Mouse (Mus musculus): Measurements from ENCODE around the gene Bcs1l. TPM values are rescaled to one million over a fixed set of nuclear protein-coding genes. Genes with fewer than 3 reads are reported as not detected.
A peak's percentile ranks its signal among the peaks of the same experiment; 100 is the strongest.

Gene Bcs1l
- polyA plus RNA-seq (2012; rRNA removed), result 7.9 and 9.3 TPM in 2 replicates

DNA sequence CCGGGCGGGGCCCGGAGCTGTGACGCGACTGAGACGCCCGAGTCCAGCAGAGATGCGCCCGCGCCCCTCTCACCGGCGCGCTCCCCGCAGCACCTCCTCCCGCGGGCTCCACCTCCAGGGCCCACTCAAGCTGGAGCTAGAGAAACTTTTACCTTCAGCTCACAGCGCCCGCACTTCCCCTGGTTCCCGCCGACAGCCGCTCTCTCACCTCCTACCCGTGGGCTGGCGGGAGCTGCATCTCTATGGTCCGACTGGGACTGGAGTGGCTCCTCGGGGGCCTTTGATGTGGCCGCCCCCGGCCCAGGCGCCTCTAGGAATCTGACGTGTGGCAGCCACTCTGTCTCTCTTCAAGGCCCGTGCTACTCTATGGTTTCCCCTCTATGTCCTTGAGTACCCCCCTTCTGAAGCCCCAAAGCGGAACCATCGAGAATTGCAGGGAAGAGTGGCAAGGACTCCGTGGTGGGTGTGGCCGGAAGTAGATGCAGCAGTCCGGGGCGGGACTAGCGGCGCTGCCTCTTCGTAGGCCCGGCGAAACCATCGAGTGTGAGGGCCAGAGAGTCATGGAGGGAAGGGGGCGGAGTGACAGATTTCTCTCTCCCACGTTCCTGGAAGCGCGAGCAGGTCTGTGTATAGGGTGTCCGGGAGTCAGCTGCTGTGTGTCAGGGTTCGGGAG lies at the start of gene Bcs1l, which contains the start of gene Zfp142:
TSS of gene Bcs1l (plus strand) at position 517 of the 673 bp plus-strand sequence.
TSS of gene Zfp142 (minus strand) at position 474 of the 673 bp plus-strand sequence.
- peak; percentile 94 to 99 for DNase-seq (ENCODE audit: low read depth in 1 of 2, low spot score in 2 of 2)
- H3K4me1 ChIP-seq (ENCODE audit: control insufficient read depth, insufficient read depth, insufficient read length), result no peaks in the 10 kb centered on the region
- H3K4me3 ChIP-seq (ENCODE audit: extremely low read depth, insufficient read depth, insufficient read length), result peak within 1 kb of the TSS; percentile 63
- TF ChIP-seq POLR2A (IDR thresholded peaks at IDR 0.05; ENCODE audit: low read depth, low read length) (0 out of 2 replicates have a peak, but pooled peaks have one; percentile 2), CTCF (IDR thresholded peaks at IDR 0.05; ENCODE audit: extremely low read depth, insufficient read depth, insufficient read length, insufficient replicate concordance) (no peak)
- H3K27ac ChIP-seq (ENCODE audit: insufficient read depth, low read length), result peak within 1 kb of the TSS; percentile 85
- no peaks in the 10 kb centered on the region for H3K27me3 ChIP-seq (ENCODE audit: control insufficient read depth, insufficient read depth, low read length)
- under 1% methylated on average over 48 of the region's 48 CpGs for WGBS
- peaks cover 4% of the 10 kb centered on the region for H3K36me3 ChIP-seq (ENCODE audit: control insufficient read depth, insufficient read depth, low read length)

DNA sequence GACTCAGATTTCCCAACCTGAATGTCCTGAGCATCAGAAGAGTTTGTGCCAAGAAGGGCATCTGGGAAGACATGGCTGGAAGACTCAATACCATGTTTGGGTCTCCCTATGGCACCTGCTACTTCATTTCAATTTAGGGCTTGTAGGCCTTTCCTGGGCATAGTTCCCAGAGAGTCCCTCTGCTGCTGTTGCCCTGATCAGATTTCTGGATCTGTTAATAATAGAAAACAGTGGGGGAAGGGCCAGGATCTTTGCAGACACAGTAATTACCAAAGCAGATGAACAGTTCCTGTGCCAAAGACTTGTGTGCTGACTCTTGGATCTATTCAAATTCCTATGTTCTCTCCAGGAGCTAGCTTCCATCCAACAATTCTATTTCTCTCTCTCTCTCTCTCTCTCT lies 49.4 kb upstream of the Bcs1l start:
- TF ChIP-seq POLR2A (IDR thresholded peaks at IDR 0.05; ENCODE audit: low read depth, low read length), result no peak
- no peak for TF ChIP-seq CTCF (IDR thresholded peaks at IDR 0.05; ENCODE audit: extremely low read depth, insufficient read depth, insufficient read length, insufficient replicate concordance)
- Histone ChIP-seq H3K4me1 (ENCODE audit: control insufficient read depth, insufficient read depth, insufficient read length) (no peaks in the 10 kb centered on the region), H3K36me3 (ENCODE audit: control insufficient read depth, insufficient read depth, low read length) (no peaks in the 10 kb centered on the region), H3K27ac (ENCODE audit: insufficient read depth, low read length) (no peak overlapping the region), H3K4me3 (ENCODE audit: extremely low read depth, insufficient read depth, insufficient read length) (no peak overlapping the region), H3K27me3 (ENCODE audit: control insufficient read depth, insufficient read depth, low read length) (no peaks in the 10 kb centered on the region)
- no peak for DNase-seq (ENCODE audit: low read depth in 1 of 2, low spot score in 2 of 2)

DNA sequence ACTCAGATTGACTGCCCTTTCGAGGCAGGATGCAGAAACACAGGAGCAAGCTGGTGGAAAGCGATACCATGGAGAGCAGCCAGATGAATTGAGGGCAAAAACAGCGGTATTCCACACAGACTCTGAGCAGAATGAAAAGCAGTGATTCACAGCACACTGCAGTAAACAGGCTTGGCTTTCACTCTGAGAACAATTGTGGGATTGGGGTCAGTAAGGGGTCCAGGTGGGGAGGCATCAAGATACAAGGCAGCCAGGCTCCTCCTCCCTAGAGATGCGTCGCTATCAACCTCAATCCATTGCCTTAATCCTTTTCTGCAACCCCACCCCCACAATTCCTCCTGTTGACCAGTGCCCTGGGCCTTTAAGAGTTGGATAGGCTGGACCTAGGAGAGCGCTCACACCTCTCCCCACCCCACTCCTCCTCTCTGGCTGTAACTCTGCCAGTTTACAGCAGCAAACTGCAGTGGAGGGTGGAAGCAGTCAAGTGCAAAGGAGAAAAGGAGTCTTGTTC lies 45.6 kb upstream of the Bcs1l start, which contains the start of gene Plcd4:
TSS of gene Plcd4 (plus strand) at position 438 of the 511 bp plus-strand sequence.
- Histone ChIP-seq H3K27me3 (ENCODE audit: control insufficient read depth, insufficient read depth, low read length) (no peaks in the 10 kb centered on the region), H3K36me3 (ENCODE audit: control insufficient read depth, insufficient read depth, low read length) (no peaks in the 10 kb centered on the region), H3K4me3 (ENCODE audit: extremely low read depth, insufficient read depth, insufficient read length) (no peak within 1 kb of the TSS), H3K27ac (ENCODE audit: insufficient read depth, low read length) (no peak within 1 kb of the TSS), H3K4me1 (ENCODE audit: control insufficient read depth, insufficient read depth, insufficient read length) (no peaks in the 10 kb centered on the region)
- TF ChIP-seq CTCF (IDR thresholded peaks at IDR 0.05; ENCODE audit: extremely low read depth, insufficient read depth, insufficient read length, insufficient replicate concordance), result no peak
- TF ChIP-seq POLR2A (IDR thresholded peaks at IDR 0.05; ENCODE audit: low read depth, low read length), result no peak
- 21% methylated on average over 6 of the region's 6 CpGs for WGBS
- DNase-seq (ENCODE audit: low read depth in 1 of 2, low spot score in 2 of 2), result no peak

DNA sequence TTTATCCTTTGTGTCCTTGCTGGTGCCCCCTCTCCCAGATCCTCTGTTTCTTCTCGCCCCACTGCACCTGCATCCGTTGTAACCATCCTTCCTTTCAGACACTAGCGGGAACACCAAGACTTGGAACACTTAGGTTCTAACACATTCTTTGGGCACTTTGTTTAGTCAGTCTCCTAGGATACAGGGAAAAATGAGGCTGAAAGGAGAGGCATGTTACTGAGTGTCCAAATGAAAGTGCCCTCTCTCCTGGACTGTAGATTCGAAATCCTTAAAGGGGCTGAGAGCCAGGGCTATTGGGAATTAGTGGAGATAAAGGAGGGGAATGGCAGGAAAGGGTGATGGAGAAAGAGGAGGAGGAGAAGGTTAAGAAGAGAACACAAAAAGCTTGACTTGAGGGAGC lies 43.9 kb upstream of the Bcs1l start, which contains the start of gene Usp37:
TSS of gene Usp37 (minus strand) at position 101 of the 400 bp plus-strand sequence.
- WGBS, result 83% methylated on average over 4 of the region's 4 CpGs
- Histone ChIP-seq H3K36me3 (ENCODE audit: control insufficient read depth, insufficient read depth, low read length) (no peaks in the 10 kb centered on the region), H3K27me3 (ENCODE audit: control insufficient read depth, insufficient read depth, low read length) (no peaks in the 10 kb centered on the region), H3K27ac (ENCODE audit: insufficient read depth, low read length) (no peak within 1 kb of the TSS), H3K4me1 (ENCODE audit: control insufficient read depth, insufficient read depth, insufficient read length) (no peaks in the 10 kb centered on the region), H3K4me3 (ENCODE audit: extremely low read depth, insufficient read depth, insufficient read length) (no peak within 1 kb of the TSS)
- TF ChIP-seq POLR2A (IDR thresholded peaks at IDR 0.05; ENCODE audit: low read depth, low read length) (no peak), CTCF (IDR thresholded peaks at IDR 0.05; ENCODE audit: extremely low read depth, insufficient read depth, insufficient read length, insufficient replicate concordance) (no peak)
- DNase-seq (ENCODE audit: low read depth in 1 of 2, low spot score in 2 of 2), result no peak

DNA sequence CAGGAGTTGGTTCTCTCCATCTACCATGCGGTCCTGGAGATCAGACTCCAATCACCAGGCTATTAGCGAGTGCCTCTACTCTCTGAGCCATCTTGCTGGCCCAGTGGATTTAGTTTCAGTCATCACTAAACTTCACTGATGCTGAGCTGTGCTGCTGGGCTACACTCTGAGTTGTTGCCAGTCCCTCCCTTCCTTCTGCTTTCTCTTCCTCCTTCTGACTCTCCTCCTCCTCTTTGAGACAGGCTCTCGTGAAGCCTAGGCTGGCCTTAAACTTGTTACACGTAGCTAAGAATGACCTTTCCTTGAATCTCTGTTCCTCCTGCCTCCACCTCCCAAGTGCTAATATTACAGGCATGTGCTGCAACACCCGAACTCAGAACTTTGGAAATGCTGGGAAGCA lies 29.0 kb upstream of the Bcs1l start:
- TF ChIP-seq CTCF (IDR thresholded peaks at IDR 0.05; ENCODE audit: extremely low read depth, insufficient read depth, insufficient read length, insufficient replicate concordance) (no peak), POLR2A (IDR thresholded peaks at IDR 0.05; ENCODE audit: low read depth, low read length) (no peak)
- H3K27ac ChIP-seq (ENCODE audit: insufficient read depth, low read length), result no peak overlapping the region
- H3K36me3 ChIP-seq (ENCODE audit: control insufficient read depth, insufficient read depth, low read length), result no peaks in the 10 kb centered on the region
- WGBS, result 69% methylated on average over 5 of the region's 5 CpGs
- H3K4me1 ChIP-seq (ENCODE audit: control insufficient read depth, insufficient read depth, insufficient read length), result no peaks in the 10 kb centered on the region
- DNase-seq (ENCODE audit: low read depth in 1 of 2, low spot score in 2 of 2), result no peak
- H3K27me3 ChIP-seq (ENCODE audit: control insufficient read depth, insufficient read depth, low read length), result no peaks in the 10 kb centered on the region
- no peak overlapping the region for H3K4me3 ChIP-seq (ENCODE audit: extremely low read depth, insufficient read depth, insufficient read length)

DNA sequence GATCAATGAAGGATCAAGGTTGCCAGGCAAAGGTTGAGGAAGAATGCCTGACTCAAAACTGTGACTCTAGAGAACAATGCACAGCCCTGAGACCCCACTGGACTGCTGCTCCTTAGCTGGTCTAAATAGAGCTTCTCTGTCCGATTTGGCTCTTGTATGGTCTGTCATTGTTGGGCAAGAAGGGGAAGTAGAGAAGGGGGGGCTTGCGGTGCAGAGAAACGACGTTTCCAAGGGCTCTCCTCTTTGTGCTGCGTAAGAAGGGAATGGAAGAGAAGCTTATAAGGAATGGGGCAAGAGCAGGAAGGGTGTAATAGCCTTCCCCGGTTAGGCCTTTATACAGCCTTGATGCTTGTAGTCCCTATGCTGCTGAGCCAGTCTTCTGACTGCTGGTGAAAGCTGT lies 22.3 kb upstream of the Bcs1l start:
- no peak for TF ChIP-seq CTCF (IDR thresholded peaks at IDR 0.05; ENCODE audit: extremely low read depth, insufficient read depth, insufficient read length, insufficient replicate concordance)
- TF ChIP-seq POLR2A (IDR thresholded peaks at IDR 0.05; ENCODE audit: low read depth, low read length), result no peak
- Histone ChIP-seq H3K4me1 (ENCODE audit: control insufficient read depth, insufficient read depth, insufficient read length) (no peaks in the 10 kb centered on the region), H3K27me3 (ENCODE audit: control insufficient read depth, insufficient read depth, low read length) (no peaks in the 10 kb centered on the region), H3K36me3 (ENCODE audit: control insufficient read depth, insufficient read depth, low read length) (peaks cover 36% of the 10 kb centered on the region), H3K27ac (ENCODE audit: insufficient read depth, low read length) (no peak overlapping the region), H3K4me3 (ENCODE audit: extremely low read depth, insufficient read depth, insufficient read length) (no peak overlapping the region)
- no peak for DNase-seq (ENCODE audit: low read depth in 1 of 2, low spot score in 2 of 2)
- 64% methylated on average over 6 of the region's 6 CpGs for WGBS
